Mouse (Mus musculus): ENCODE results near the gene Mars. TPM values are rescaled to one million over a fixed set of nuclear protein-coding genes. Genes with fewer than 3 reads are reported as not detected.
A peak's percentile ranks its signal among the peaks of the same experiment; 100 is the strongest.

Mars gene
- polyA plus RNA-seq, 1 experiment from 2014 or later, result 144 TPM

GRCm38 (mm10) chr10:127284724-127285500 lies 26.7 kb downstream of the Mars start:
- Histone ChIP-seq H3K36me3 (peaks cover 76% of the 10 kb centered on the region), H3K27me3 (no peaks in the 10 kb centered on the region), H3K4me3 (replicated peaks) (no peak overlapping the region), H3K9me3 (no peaks in the 10 kb centered on the region), H3K27ac (no peak overlapping the region; the same call in 1 of the 2 replicates), H3K9ac (replicated peaks) (no peak overlapping the region), H3K4me1 (replicated peaks) (peaks cover 41% of the 10 kb centered on the region), H3K4me2 (no peak overlapping the region)
- no peak for ATAC-seq (ENCODE audit: insufficient number of reproducible peaks, insufficient read depth, low FRiP score, low TSS enrichment, low read depth)
- 78% methylated on average over 11 of the region's 11 CpGs for WGBS

GRCm38 (mm10) chr10:127284105-127284622 lies 27.4 kb downstream of the Mars start:
- 93% methylated on average over 7 of the region's 7 CpGs for WGBS
- no peak overlapping the region for H3K4me3 ChIP-seq (replicated peaks)
- no peak for ATAC-seq (ENCODE audit: insufficient number of reproducible peaks, insufficient read depth, low FRiP score, low TSS enrichment, low read depth)

GRCm38 (mm10) chr10:127282620-127283215 lies 28.9 kb downstream of the Mars start:
- Histone ChIP-seq H3K27me3 (no peaks in the 10 kb centered on the region), H3K36me3 (peaks cover 98% of the 10 kb centered on the region), H3K27ac (no peak overlapping the region), H3K9ac (replicated peaks) (no peak overlapping the region), H3K9me3 (no peaks in the 10 kb centered on the region), H3K4me2 (no peak overlapping the region), H3K4me3 (replicated peaks) (no peak overlapping the region), H3K4me1 (replicated peaks) (peaks cover 29% of the 10 kb centered on the region)
- WGBS, result 86% methylated on average over 13 of the region's 13 CpGs
- no peak for ATAC-seq (ENCODE audit: insufficient number of reproducible peaks, insufficient read depth, low FRiP score, low TSS enrichment, low read depth)

More at GRCm38 (mm10) chr10:127284105-127284622, 27.4 kb downstream of the Mars start:
- H3K4me2 ChIP-seq, result no peak overlapping the region
- H3K27me3 ChIP-seq, result no peaks in the 10 kb centered on the region
- H3K9ac ChIP-seq (replicated peaks), result no peak overlapping the region
- no peaks in the 10 kb centered on the region for H3K9me3 ChIP-seq
- peaks cover 84% of the 10 kb centered on the region for H3K36me3 ChIP-seq
- peaks cover 35% of the 10 kb centered on the region for H3K4me1 ChIP-seq (replicated peaks)
- H3K27ac ChIP-seq, result 0 out of 2 replicates have a peak overlapping the region, but pooled peaks have one; percentile 41

- Histone ChIP-seq H3K4me1 (replicated peaks) (peaks cover 15% of the 10 kb centered on the region), H3K36me3 (peaks cover 100% of the 10 kb centered on the region), H3K9me3 (no peaks in the 10 kb centered on the region), H3K4me2 (no peak overlapping the region), H3K4me3 (replicated peaks) (no peak overlapping the region), H3K27ac (no peak overlapping the region), H3K9ac (replicated peaks) (no peak overlapping the region), H3K27me3 (no peaks in the 10 kb centered on the region)
- ATAC-seq (ENCODE audit: insufficient number of reproducible peaks, insufficient read depth, low FRiP score, low TSS enrichment, low read depth), result no peak
- WGBS, result 90% methylated on average over 8 of the region's 8 CpGs
These were observed 30.3 kb downstream of the Mars start for GRCm38 (mm10) chr10:127281316-127281715.

- H3K9ac ChIP-seq (replicated peaks), result no peak overlapping the region
- H3K27ac ChIP-seq, result no peak overlapping the region
- 90% methylated on average over 2 of the region's 2 CpGs for WGBS
- H3K36me3 ChIP-seq, result peaks cover 100% of the 10 kb centered on the region
- no peak overlapping the region for H3K4me3 ChIP-seq (replicated peaks)
- H3K4me2 ChIP-seq, result no peak overlapping the region
- H3K9me3 ChIP-seq, result no peaks in the 10 kb centered on the region
- H3K4me1 ChIP-seq (replicated peaks), result no peaks in the 10 kb centered on the region
- no peaks in the 10 kb centered on the region for H3K27me3 ChIP-seq
- ATAC-seq (ENCODE audit: insufficient number of reproducible peaks, insufficient read depth, low FRiP score, low TSS enrichment, low read depth), result no peak
These were observed 31.9 kb downstream of the Mars start for GRCm38 (mm10) chr10:127279730-127280129.

GRCm38 (mm10) chr10:127274261-127275022 lies 37.1 kb downstream of the Mars start:
- H3K9me3 ChIP-seq, result no peaks in the 10 kb centered on the region
- no peak overlapping the region for H3K4me2 ChIP-seq
- H3K4me1 ChIP-seq (replicated peaks), result no peaks in the 10 kb centered on the region
- no peak for ATAC-seq (ENCODE audit: insufficient number of reproducible peaks, insufficient read depth, low FRiP score, low TSS enrichment, low read depth)
- no peak overlapping the region for H3K27ac ChIP-seq
- no peak overlapping the region for H3K9ac ChIP-seq (replicated peaks)
- WGBS, result 89% methylated on average over 11 of the region's 11 CpGs
- peaks cover 95% of the 10 kb centered on the region for H3K36me3 ChIP-seq
- H3K27me3 ChIP-seq, result no peaks in the 10 kb centered on the region
- no peak overlapping the region for H3K4me3 ChIP-seq (replicated peaks)

GRCm38 (mm10) chr10:127272371-127272770 lies 39.2 kb downstream of the Mars start:
- Histone ChIP-seq H3K9me3 (no peaks in the 10 kb centered on the region), H3K4me3 (replicated peaks) (no peak overlapping the region), H3K4me2 (no peak overlapping the region), H3K27me3 (no peaks in the 10 kb centered on the region), H3K9ac (replicated peaks) (no peak overlapping the region), H3K36me3 (peaks cover 87% of the 10 kb centered on the region), H3K27ac (no peak overlapping the region), H3K4me1 (replicated peaks) (peaks cover 9% of the 10 kb centered on the region)
- WGBS, result 86% methylated on average over 5 of the region's 5 CpGs
- ATAC-seq (ENCODE audit: insufficient number of reproducible peaks, insufficient read depth, low FRiP score, low TSS enrichment, low read depth), result no peak

GRCm38 (mm10) chr10:127269884-127270283 lies 41.7 kb downstream of the Mars start:
- H3K27ac ChIP-seq, result no peak overlapping the region
- no peak overlapping the region for H3K4me2 ChIP-seq
- no peak overlapping the region for H3K9ac ChIP-seq (replicated peaks)
- H3K36me3 ChIP-seq, result peaks cover 62% of the 10 kb centered on the region
- peaks cover under 1% of the 10 kb centered on the region; the same call in 1 of the 2 replicates for H3K27me3 ChIP-seq
- WGBS, result 85% methylated on average over 4 of the region's 4 CpGs
- H3K4me1 ChIP-seq (replicated peaks), result peaks cover 15% of the 10 kb centered on the region
- H3K4me3 ChIP-seq (replicated peaks), result no peak overlapping the region
- no peaks in the 10 kb centered on the region for H3K9me3 ChIP-seq
- ATAC-seq (ENCODE audit: insufficient number of reproducible peaks, insufficient read depth, low FRiP score, low TSS enrichment, low read depth), result no peak

- Histone ChIP-seq H3K9ac (replicated peaks) (no peak overlapping the region), H3K4me2 (no peak overlapping the region), H3K4me1 (replicated peaks) (peaks cover 15% of the 10 kb centered on the region), H3K9me3 (no peaks in the 10 kb centered on the region), H3K36me3 (peaks cover 54% of the 10 kb centered on the region), H3K27me3 (peaks cover 9% of the 10 kb centered on the region), H3K27ac (no peak overlapping the region), H3K4me3 (replicated peaks) (no peak overlapping the region)
- ATAC-seq (ENCODE audit: insufficient number of reproducible peaks, insufficient read depth, low FRiP score, low TSS enrichment, low read depth), result no peak
- 82% methylated on average over 12 of the region's 12 CpGs for WGBS
These were observed 42.5 kb downstream of the Mars start for GRCm38 (mm10) chr10:127269036-127269435.

GRCm38 (mm10) chr10:127268401-127268800 lies 43.2 kb downstream of the Mars start:
- ATAC-seq (ENCODE audit: insufficient number of reproducible peaks, insufficient read depth, low FRiP score, low TSS enrichment, low read depth), result no peak

GRCm38 (mm10) chr10:127267318-127267717 lies 44.3 kb downstream of the Mars start:
- peak overlapping the region; percentile 95 for H3K4me3 ChIP-seq (replicated peaks)
- H3K9ac ChIP-seq (replicated peaks), result peak overlapping the region; percentile 95
- H3K9me3 ChIP-seq, result no peaks in the 10 kb centered on the region
- H3K36me3 ChIP-seq, result peaks cover 37% of the 10 kb centered on the region
- peaks cover 24% of the 10 kb centered on the region for H3K4me1 ChIP-seq (replicated peaks)
- H3K4me2 ChIP-seq, result peak overlapping the region; percentile 80
- no peak for ATAC-seq (ENCODE audit: insufficient number of reproducible peaks, insufficient read depth, low FRiP score, low TSS enrichment, low read depth)
- peaks cover 24% of the 10 kb centered on the region for H3K27me3 ChIP-seq
- 71% methylated on average over 5 of the region's 5 CpGs for WGBS
- H3K27ac ChIP-seq, result no peak overlapping the region

More at GRCm38 (mm10) chr10:127268401-127268800, 43.2 kb downstream of the Mars start:
- 85% methylated on average over 5 of the region's 5 CpGs for WGBS
- Histone ChIP-seq H3K27ac (no peak overlapping the region), H3K27me3 (peaks cover 13% of the 10 kb centered on the region), H3K4me3 (replicated peaks) (no peak overlapping the region), H3K4me2 (no peak overlapping the region), H3K9me3 (no peaks in the 10 kb centered on the region), H3K9ac (replicated peaks) (no peak overlapping the region), H3K4me1 (replicated peaks) (peaks cover 15% of the 10 kb centered on the region), H3K36me3 (peaks cover 48% of the 10 kb centered on the region)

Measured in limb, embryonic 12.5 days (tissue).